Mouse (Mus musculus): Measurements from ENCODE around the gene Gm20906.
"Not testable (repeated sequence)": the region's sequence is repeated elsewhere in the genome, so short reads cannot be mapped to it uniquely, and the experiment has no call there.

The Gm20906 gene

DNA sequence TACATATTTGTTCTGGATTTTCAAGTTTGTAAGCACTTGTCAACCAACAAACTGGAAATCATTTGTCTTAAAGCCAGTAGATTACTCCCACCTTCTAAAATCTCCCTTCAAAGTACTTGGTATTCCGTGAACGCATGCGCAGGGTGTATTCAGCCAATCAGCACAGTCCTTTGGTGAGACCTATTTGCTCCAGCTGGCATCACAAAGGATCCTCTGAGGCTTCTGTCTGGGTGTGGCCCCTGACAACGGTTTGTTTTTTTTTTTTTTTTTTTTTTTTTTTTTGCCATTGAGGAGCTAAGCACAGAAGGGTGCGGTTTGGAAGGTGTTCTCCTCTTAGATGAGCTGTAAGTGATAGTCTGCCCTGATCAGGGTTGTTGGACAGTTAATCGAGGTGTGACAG is at the start of gene Gm20906:
TSS of gene Gm20906 (plus strand) at position 301 of the 400 bp plus-strand sequence.
- in situ Hi-C loops (cut with MboI, MseI): not testable (repeated sequence)

Measured in T-helper 1 cell (primary cell).